Mouse (Mus musculus): ENCODE results near the gene Cdkal1.

Cdkal1 gene

DNA sequence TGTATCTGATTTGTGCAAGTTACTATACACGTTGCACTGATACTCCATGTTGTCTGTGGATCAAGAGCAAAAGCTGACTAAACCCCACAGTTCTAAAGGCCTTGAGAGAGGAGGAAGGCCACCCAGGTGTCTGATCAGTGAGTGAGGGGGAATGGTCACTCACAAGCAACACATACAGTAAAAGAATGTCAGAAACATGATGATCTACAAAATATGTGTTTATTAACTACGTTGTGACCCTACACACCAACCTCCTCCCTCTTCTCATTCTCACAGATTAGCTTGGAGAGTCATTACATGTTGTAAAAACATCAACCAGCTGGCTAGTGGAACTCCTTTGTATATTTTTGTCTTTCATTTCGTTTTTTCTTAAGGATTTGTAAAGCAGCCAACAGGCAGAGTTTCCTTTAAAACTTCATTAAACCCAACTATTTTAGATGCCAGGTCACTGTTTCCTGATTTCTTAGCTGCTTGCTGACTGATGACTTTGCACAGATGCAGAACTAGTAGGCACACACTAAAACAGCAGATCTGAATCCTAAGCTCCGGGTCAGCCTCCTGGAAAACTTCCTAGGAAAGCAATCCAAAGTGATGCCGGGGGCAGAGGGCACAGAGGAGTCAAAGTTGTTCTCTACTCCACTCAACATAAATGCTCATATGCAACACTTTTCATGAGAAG, 157.0 kb downstream of the Cdkal1 start:
- peak; percentile 10 for DNase-seq

DNA sequence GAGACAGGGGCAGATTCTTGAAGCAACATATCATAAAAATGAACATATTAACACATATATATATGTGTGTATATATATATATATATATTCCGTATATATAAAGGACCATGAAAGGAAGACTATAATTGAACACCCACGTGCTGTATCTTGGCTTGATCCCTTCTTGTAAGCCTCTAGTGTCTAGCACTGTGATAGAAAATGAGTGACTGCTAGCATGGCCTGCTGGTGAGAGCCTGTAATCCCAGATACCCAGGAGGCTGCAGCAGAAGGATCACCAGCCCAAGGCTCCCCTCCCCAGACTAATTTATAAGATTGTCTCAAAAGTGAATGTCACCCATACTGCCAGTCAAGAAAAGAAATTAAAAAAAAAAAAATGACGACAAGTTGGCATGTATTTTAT, 158.2 kb downstream of the Cdkal1 start:
- no peak for DNase-seq

DNA sequence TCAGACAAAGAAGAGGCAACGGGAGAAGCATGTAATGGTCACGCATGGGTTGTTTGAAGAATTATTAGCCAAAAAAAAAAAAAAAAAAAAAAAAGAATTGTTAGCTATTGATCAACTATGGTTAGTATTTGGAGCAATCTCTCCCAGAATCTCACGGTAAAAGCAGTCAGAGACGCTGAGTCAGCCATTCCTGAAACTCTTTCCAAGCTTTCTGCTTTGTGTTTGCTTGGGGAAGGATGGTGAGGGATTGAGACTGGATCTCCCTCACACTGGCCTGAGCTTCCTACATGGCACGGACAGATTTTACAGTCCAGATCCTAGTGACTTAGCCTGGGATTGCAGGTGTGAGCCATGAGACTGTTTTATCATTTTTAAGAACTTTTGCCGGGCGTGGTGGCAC, 164.7 kb downstream of the Cdkal1 start:
- DNase-seq: no peak

GRCm38 (mm10) chr13:29688851-29689250, 166.6 kb downstream of the Cdkal1 start:
- DNase-seq: no peak

- DNase-seq: no peak
These were observed 167.6 kb downstream of the Cdkal1 start for GRCm38 (mm10) chr13:29687872-29688271.

GRCm38 (mm10) chr13:29679479-29680186, 175.8 kb downstream of the Cdkal1 start:
- DNase-seq: no peak

DNA sequence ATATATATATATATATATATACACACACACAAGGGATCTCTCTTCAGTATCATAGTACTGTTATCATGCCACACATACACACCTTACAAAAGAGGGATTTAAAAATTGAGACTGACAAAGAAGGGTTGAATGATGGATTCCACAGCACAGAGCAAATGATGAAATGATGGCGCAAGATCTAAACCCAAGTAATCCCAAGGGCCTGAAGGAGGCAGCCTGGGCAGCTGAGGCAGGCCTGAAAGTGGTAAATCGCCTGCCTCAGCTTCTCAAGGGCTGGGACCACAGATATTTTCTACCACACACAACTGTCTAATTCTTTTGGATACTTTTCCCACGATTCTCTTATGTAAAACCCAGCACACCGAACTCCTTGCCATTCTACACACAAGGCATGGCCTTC, 177.9 kb downstream of the Cdkal1 start:
- no peak for DNase-seq

- DNase-seq: no peak
These were observed 184.8 kb downstream of the Cdkal1 start for GRCm38 (mm10) chr13:29670626-29671025.

DNA sequence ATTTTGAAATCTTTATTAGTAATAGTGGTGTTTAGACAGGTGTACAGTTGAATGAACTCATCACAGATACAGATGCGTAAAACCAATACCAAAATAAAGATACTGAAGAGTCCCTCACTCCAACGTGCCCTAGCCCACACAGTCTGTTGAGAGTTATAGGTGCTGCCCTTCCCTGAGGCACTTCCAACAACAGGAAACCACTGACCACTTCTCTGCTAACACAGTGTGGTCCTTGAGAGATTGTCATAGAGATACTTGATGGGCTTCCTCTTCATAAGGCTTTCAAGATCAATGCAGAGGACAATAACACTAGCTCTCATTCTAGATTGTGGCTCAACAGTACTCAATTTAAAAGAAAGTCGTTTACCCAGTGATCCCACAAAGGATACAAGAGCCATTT, 191.6 kb downstream of the Cdkal1 start:
- DNase-seq: no peak

GRCm38 (mm10) chr13:29655841-29656365, 199.6 kb downstream of the Cdkal1 start:
- no peak for DNase-seq

DNA sequence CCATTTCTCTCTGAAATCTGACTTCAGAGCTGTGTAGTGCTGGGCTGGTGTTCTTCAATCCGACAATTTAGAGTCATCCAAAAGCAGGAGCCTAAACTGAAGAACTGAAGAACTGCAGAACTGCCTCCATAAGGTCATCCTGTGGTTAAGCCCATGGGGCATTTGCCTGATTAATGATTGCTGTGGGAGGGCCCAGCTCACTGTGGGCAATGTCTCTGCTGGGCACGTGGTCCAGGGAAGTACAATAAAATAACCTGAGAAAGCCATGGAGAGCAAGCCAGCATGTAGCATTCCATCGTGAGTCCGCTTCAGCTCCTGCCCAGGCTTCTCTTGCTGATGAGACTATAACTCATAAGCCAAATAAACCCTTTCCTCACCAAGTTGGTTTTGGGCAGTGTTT, 202.1 kb downstream of the Cdkal1 start:
- no peak for DNase-seq

GRCm38 (mm10) chr13:29652791-29653190, 202.7 kb downstream of the Cdkal1 start:
- peak; percentile 66 for DNase-seq

GRCm38 (mm10) chr13:29650576-29651236, 204.8 kb downstream of the Cdkal1 start:
- no peak for DNase-seq

- DNase-seq: no peak
These were observed 205.9 kb downstream of the Cdkal1 start for GRCm38 (mm10) chr13:29649593-29649992.

GRCm38 (mm10) chr13:29642226-29642625, 213.2 kb downstream of the Cdkal1 start:
- no peak for DNase-seq

DNA sequence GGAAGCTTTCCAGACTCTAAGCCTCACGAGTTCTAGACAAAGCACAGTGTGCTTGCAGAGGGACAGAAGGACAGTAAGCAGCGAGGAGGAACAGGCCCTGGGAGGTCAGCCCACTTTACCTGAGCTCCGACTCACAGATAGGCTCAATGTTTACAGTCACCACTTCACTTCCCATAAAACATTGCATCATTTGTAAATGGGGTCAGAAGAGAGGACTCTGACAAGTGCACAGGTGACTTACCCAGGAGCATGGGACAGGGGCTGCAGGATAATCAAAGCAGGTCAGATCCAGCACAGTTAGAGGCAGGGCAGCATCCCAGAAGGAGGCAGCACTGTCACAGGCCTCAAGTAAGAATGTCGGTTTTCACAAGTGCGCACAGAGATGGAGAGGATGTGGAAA, 214.3 kb downstream of the Cdkal1 start:
- no peak for DNase-seq

- DNase-seq: no peak
These were observed 215.3 kb downstream of the Cdkal1 start for GRCm38 (mm10) chr13:29640186-29640585.

- no peak for DNase-seq
These were observed 217.2 kb downstream of the Cdkal1 start for GRCm38 (mm10) chr13:29638303-29638702.

- peak; percentile 25 for DNase-seq
These were observed 217.7 kb downstream of the Cdkal1 start for GRCm38 (mm10) chr13:29637788-29638187.

GRCm38 (mm10) chr13:29635581-29635980, 219.9 kb downstream of the Cdkal1 start:
- DNase-seq: no peak

DNA sequence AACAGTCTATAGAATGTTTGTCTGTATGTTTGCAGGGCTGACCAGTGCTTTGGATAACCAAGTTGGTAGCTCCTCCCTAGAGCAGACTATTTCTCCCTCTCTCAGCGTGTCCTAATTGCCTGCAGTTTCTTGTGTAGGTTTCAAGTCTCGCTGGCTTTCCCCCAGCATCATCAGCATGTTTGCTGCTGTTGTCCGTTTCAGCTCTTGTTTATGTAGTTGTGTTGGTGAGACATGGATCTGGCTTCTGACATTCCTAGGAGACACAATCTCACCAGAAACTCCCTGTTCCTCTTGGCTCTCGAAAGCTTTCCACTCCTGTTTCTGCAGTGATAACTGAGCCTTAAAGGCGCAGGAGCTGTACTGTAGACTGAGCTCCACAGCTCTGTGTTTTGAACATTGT, 224.1 kb downstream of the Cdkal1 start:
- DNase-seq: peak; percentile 46

DNA sequence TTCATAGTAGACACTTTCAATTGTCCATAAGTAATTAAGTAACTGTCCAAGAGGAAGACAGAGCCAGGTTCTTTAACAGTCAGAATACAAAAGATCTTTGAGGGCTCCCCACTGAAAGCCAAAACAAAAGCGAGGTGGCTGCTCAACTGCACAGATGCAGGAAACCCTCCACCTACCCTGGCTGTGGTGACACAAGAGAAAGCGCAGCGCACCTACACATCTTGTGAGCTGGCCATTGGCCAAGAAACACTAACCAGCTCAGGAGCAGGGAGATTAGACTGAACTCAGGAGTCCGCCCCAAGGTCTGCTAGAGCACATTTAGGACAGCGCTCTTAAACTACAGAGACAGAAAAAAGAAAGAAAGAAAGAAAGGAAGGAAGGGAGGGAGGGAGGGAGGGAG, 226.9 kb downstream of the Cdkal1 start:
- DNase-seq: peak; percentile 45

DNA sequence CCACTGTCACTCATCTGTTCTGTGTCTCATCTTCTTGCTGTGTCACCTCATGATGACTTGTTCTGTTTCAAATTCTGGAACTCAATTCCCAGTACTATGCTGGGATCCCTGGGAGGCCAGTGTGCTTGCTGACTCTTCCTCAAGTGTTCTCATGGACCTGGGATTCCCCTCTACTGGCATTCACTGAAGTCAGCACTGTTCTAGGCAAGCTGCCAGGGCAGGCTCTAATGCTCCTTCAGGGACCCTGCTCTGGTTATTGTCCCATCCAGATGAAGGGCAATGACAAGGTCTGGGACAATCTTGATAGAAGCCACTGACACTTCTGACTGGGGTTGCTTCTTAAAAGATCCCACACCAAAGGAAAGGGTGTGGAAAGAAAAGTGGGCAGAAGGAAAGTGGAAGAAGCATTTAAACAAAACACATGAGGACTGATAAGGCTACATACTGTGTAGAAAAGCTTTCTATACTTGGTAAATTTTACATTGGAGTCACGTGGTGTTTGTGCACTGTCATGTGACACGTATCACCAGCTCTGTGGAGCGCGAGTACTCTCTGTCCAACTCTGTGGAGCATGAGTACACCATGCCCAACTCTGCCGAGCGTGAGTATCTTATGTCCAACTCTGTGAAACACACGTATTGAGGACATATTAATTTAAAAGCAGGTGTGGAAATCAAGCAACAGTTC, 227.9 kb downstream of the Cdkal1 start:
- peak; percentile 50 for DNase-seq
